Mouse (Mus musculus) forebrain, embryonic 16.5 days (tissue): ENCODE data around the gene Zdhhc18. TPM values are rescaled to one million over a fixed set of nuclear protein-coding genes. Genes with fewer than 3 reads are reported as not detected.

Experiments
- ATAC-seq: fragments of 200-750 bp; cut with Nextera tagmentation; 2 replicates; pipeline ENCODE4 v1.8.0; 2017; ENCODE audit warnings: mild to moderate bottlenecking, moderate library complexity
- H3K27ac ChIP-seq: fragments of 300-500 bp; sonication (generic); 2 replicates; pipeline ENCODE4 v1.5.1; 2014; ENCODE audit warnings: low read length, control low read depth
- H3K27me3 ChIP-seq: fragments of 300-500 bp; sonication (generic); replicated peaks from 2 replicates; pipeline ENCODE4 v1.6.1; 2014; ENCODE audit warnings: low read length; ENCODE audit not compliant: control insufficient read depth, insufficient read depth
- H3K36me3 ChIP-seq: fragments of 300-500 bp; sonication (generic); 2 replicates; pipeline ENCODE4 v1.6.1; 2014; ENCODE audit not compliant: control insufficient read depth, insufficient read depth
- H3K4me1 ChIP-seq: fragments of 300-500 bp; sonication (generic); replicated peaks from 2 replicates; pipeline ENCODE4 v1.6.1; 2014; ENCODE audit warnings: low read length; ENCODE audit not compliant: control insufficient read depth, insufficient read depth
- H3K4me2 ChIP-seq: fragments of 300-500 bp; sonication (generic); 2 replicates; pipeline ENCODE4 v1.6.1; 2014; ENCODE audit warnings: mild to moderate bottlenecking, low read length, control low read depth
- H3K4me3 ChIP-seq: fragments of 300-500 bp; sonication (generic); replicated peaks from 2 replicates; pipeline ENCODE4 v1.5.1; 2014; ENCODE audit warnings: mild to moderate bottlenecking, low read length, control low read depth
- H3K9ac ChIP-seq: fragments of 300-500 bp; sonication (generic); replicated peaks from 2 replicates; pipeline ENCODE4 v1.6.1; 2014; ENCODE audit warnings: low read depth, low read length, control low read depth
- H3K9me3 ChIP-seq: fragments of 300-500 bp; sonication (generic); 2 replicates; pipeline ENCODE4 v1.6.1; 2016; ENCODE audit warnings: low read length; ENCODE audit not compliant: control insufficient read depth
- WGBS: fragments of 180-500 bp; shearing (Covaris S2); extraction: QIAGEN DNeasy Blood & Tissue Kit; methylation state at CpG from one replicate; pipeline ENCODE4 v1.1.7; 2014; 5-methylcytosine and 5-hydroxymethylcytosine counted together
- polyA plus RNA-seq: library from polyadenylated mRNA; unstranded; fragments of >200 nt; fragmentation: Nextera tagmentation; extraction: Ambion mirVana; gene quantifications from 2 replicates; pipeline ENCODE4 v1.2.1, GENCODE M21; 2015

Gene Zdhhc18
- 3.5 and 4.5 TPM in 2 replicates for polyA plus RNA-seq

DNA sequence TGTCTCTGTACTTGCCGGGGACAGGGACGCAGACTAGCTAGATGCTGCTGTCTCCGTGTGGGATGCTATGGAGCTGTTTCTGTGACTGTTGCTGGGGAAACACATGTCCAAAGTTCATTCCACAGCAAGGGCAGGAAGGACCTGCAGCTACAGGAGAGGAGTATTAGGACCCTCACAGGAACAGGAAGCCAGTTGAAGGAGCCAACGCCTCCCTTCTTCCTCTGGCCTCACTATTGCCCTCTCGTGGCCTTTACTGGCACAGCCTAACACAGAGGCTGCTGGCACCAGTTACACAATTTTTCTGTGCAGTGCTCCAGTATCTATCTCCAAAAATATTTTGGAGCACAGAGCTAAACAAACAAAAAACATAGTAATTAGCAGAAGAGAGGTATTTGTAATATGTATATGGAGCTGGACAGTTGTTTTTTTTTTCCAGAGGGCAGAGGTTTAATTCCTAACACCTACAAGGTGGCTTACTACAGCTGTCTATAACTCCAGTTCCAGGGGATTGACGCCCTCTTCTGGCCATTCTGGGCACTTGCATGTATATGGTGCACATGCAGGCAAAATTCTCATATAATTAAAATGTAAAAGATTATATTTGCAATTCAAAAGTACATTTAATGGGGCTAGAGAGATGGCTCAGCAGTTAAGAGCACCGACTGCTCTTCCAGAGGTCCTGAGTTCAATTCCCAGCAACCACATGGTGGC lies at the start of gene Zdhhc18:
Zdhhc18 (minus strand) TSS at position 166 of the 711 bp plus-strand sequence.
- H3K9ac ChIP-seq, result no peak within 1 kb of the TSS
- no peak within 1 kb of the TSS for H3K4me3 ChIP-seq
- 36% methylated on average over 7 of the region's 7 CpGs for WGBS
- H3K9me3 ChIP-seq, result no peaks in the 10 kb centered on the region
- ATAC-seq, result peak; percentile 57; the same call in 1 of the 2 replicates
- H3K36me3 ChIP-seq, result no peaks in the 10 kb centered on the region
- H3K4me1 ChIP-seq, result no peaks in the 10 kb centered on the region
- H3K4me2 ChIP-seq, result peak within 1 kb of the TSS; percentile 3; the same call in 1 of the 2 replicates
- H3K27ac ChIP-seq, result no peak within 1 kb of the TSS
- no peaks in the 10 kb centered on the region for H3K27me3 ChIP-seq

DNA sequence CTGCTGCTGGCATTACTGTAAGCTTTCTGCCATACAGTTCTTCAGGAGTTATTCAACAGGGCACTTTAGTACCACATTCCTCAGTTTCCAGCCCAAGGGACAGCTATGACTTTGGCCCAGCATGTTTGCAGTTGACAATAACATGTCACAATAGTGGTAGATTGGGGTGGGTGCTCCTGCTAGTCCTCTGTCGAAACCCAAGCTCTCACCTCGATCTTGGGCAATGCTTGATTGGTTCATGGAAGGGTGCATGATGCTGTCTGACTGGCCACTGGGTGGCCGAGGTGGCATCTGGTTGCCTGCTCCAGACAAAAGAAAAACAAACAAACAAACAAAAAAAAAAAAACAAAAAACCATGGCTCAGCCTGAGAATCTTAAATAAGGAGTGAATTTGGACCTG lies 45.4 kb upstream of the Zdhhc18 start:
- H3K27me3 ChIP-seq, result no peaks in the 10 kb centered on the region
- peaks cover 48% of the 10 kb centered on the region for H3K36me3 ChIP-seq
- no peak overlapping the region for H3K4me2 ChIP-seq
- H3K9me3 ChIP-seq, result no peaks in the 10 kb centered on the region
- no peak for ATAC-seq
- no peak overlapping the region for H3K27ac ChIP-seq
- WGBS, result 86% methylated on average over 3 of the region's 3 CpGs
- no peak overlapping the region for H3K4me3 ChIP-seq
- H3K9ac ChIP-seq, result no peak overlapping the region
- H3K4me1 ChIP-seq, result peaks cover 10% of the 10 kb centered on the region

DNA sequence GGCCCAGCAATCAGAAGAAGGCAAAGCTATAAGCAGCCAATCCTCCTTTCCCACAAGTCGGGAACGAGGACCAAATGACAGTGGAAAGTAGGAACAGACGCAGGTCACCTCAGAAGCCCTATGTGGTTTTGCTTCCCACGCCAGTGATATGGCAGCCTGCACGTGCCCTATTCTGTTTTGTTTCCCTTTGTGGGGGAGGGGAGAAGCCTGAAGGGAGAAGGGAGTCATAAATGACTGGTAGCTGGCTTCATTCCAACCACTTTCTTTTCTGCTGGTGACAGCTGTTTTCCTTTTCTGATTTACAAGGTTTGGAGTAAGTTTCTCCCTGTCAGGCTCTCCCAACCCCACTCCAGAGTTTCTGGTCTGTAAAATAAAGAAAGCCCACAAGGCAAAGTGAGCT lies 40.3 kb upstream of the Zdhhc18 start:
- Histone ChIP-seq H3K4me2 (no peak overlapping the region), H3K4me1 (peaks cover 24% of the 10 kb centered on the region), H3K27ac (peak overlapping the region; percentile 43), H3K36me3 (peaks cover 76% of the 10 kb centered on the region), H3K9me3 (no peaks in the 10 kb centered on the region), H3K27me3 (no peaks in the 10 kb centered on the region), H3K9ac (no peak overlapping the region), H3K4me3 (no peak overlapping the region)
- 11% methylated on average over 5 of the region's 5 CpGs for WGBS
- peak; percentile 30; the same call in 1 of the 2 replicates for ATAC-seq

GRCm38 (mm10) chr4:133688417-133689067 lies 38.6 kb upstream of the Zdhhc18 start:
- Histone ChIP-seq H3K4me1 (peaks cover 24% of the 10 kb centered on the region), H3K27me3 (no peaks in the 10 kb centered on the region), H3K36me3 (peaks cover 76% of the 10 kb centered on the region), H3K9me3 (no peaks in the 10 kb centered on the region), H3K4me3 (no peak overlapping the region), H3K4me2 (no peak overlapping the region), H3K9ac (no peak overlapping the region), H3K27ac (no peak overlapping the region)
- WGBS, result 44% methylated on average over 7 of the region's 7 CpGs
- ATAC-seq, result peak; percentile 34

GRCm38 (mm10) chr4:133687126-133687525 lies 37.2 kb upstream of the Zdhhc18 start:
- H3K27me3 ChIP-seq, result no peaks in the 10 kb centered on the region
- peaks cover 24% of the 10 kb centered on the region for H3K4me1 ChIP-seq
- H3K9ac ChIP-seq, result no peak overlapping the region
- 88% methylated on average over 5 of the region's 5 CpGs for WGBS
- peaks cover 70% of the 10 kb centered on the region for H3K36me3 ChIP-seq
- no peaks in the 10 kb centered on the region for H3K9me3 ChIP-seq
- no peak for ATAC-seq
- no peak overlapping the region for H3K27ac ChIP-seq
- H3K4me2 ChIP-seq, result no peak overlapping the region
- H3K4me3 ChIP-seq, result no peak overlapping the region

GRCm38 (mm10) chr4:133686512-133686911 lies 36.6 kb upstream of the Zdhhc18 start:
- H3K9ac ChIP-seq, result no peak overlapping the region
- no peak overlapping the region for H3K4me3 ChIP-seq
- peaks cover 67% of the 10 kb centered on the region for H3K36me3 ChIP-seq
- no peaks in the 10 kb centered on the region for H3K27me3 ChIP-seq
- WGBS, result 87% methylated on average over 11 of the region's 11 CpGs
- no peak for ATAC-seq
- H3K27ac ChIP-seq, result no peak overlapping the region
- H3K4me1 ChIP-seq, result peaks cover 24% of the 10 kb centered on the region
- no peak overlapping the region for H3K4me2 ChIP-seq
- no peaks in the 10 kb centered on the region for H3K9me3 ChIP-seq

DNA sequence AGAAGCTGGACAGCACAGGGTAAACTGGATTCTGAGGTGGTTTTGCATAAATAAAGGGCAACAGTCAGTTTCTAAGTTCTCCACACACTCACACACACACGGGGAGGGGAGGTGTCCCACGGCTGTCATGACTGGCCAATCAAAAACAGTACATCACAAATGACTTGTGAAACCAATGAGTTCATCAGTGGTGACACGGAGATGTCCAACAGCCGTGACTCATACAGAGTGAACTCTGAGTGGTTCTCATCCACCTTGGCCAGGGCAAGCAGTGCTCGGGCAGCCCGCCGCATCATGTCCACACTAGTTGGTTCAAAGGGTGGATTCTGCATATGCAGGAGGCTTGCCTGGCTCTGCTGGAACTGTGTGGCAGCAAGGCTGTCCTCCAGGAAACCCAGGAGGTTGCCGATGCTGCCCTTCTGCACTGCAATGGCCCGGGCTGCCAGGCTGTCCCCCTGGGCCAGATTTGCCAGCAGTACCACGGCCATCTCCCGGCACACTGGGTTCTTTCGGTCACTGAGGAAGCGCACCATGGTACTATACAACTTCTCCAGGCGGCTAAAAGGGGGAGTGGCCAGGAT lies 30.3 kb upstream of the Zdhhc18 start:
- 81% methylated on average over 14 of the region's 14 CpGs for WGBS
- H3K4me3 ChIP-seq, result no peak overlapping the region
- no peak overlapping the region for H3K9ac ChIP-seq
- H3K27ac ChIP-seq, result no peak overlapping the region
- H3K36me3 ChIP-seq, result peaks cover 39% of the 10 kb centered on the region
- H3K4me1 ChIP-seq, result peaks cover 8% of the 10 kb centered on the region
- H3K9me3 ChIP-seq, result no peaks in the 10 kb centered on the region
- H3K4me2 ChIP-seq, result no peak overlapping the region
- H3K27me3 ChIP-seq, result no peaks in the 10 kb centered on the region
- ATAC-seq, result no peak

- Histone ChIP-seq H3K4me2 (no peak overlapping the region), H3K4me3 (no peak overlapping the region), H3K27ac (no peak overlapping the region), H3K27me3 (no peaks in the 10 kb centered on the region), H3K36me3 (peaks cover 32% of the 10 kb centered on the region), H3K9ac (no peak overlapping the region), H3K9me3 (no peaks in the 10 kb centered on the region), H3K4me1 (peaks cover 8% of the 10 kb centered on the region)
- ATAC-seq, result no peak
- 85% methylated on average over 7 of the region's 7 CpGs for WGBS
These were observed 29.7 kb upstream of the Zdhhc18 start for GRCm38 (mm10) chr4:133679629-133680028.

GRCm38 (mm10) chr4:133677266-133677665 lies 27.3 kb upstream of the Zdhhc18 start:
- no peak overlapping the region for H3K4me2 ChIP-seq
- no peak overlapping the region for H3K27ac ChIP-seq
- H3K9me3 ChIP-seq, result no peaks in the 10 kb centered on the region
- WGBS, result 73% methylated on average over 7 of the region's 7 CpGs
- H3K9ac ChIP-seq, result no peak overlapping the region
- no peak for ATAC-seq
- peaks cover 14% of the 10 kb centered on the region for H3K36me3 ChIP-seq
- H3K4me1 ChIP-seq, result peaks cover 21% of the 10 kb centered on the region
- no peaks in the 10 kb centered on the region for H3K27me3 ChIP-seq
- no peak overlapping the region for H3K4me3 ChIP-seq
